Mouse (Mus musculus) MEL (cell line): Measurements from ENCODE around the gene Arhgef2. TPM values are rescaled to one million over a fixed set of nuclear protein-coding genes. Genes with fewer than 3 reads are reported as not detected.

Experiments used
- DNase-seq: peaks from one replicate; pipeline ENCODE4 v3.0.0; 2011; ENCODE audit warnings: low read depth, low spot score
- H3K27ac ChIP-seq: 2 replicates; pipeline ENCODE4 v1.5.1; 2012; ENCODE audit warnings: low read depth, mild to moderate bottlenecking, control low read depth, low read length, moderate library complexity; ENCODE audit not compliant: control insufficient read depth
- H3K27me3 ChIP-seq, 2 experiments: fragments of 150-350 bp in 1 of 2; sonication (generic) in 1 of 2; 2 replicates each; pipeline ENCODE4 v1.6.1; 2012; ENCODE audit warnings: low read length in 2 of 2, mild to moderate bottlenecking in 2 of 2, improper control_type of control experiment in 1 of 2, moderate library complexity in 1 of 2; ENCODE audit not compliant: insufficient read depth in 2 of 2, control insufficient read depth in 1 of 2
- H3K36me3 ChIP-seq, 2 experiments: 2 replicates each; pipeline ENCODE4 v1.6.1; 2012 to 2014; ENCODE audit warnings: low read length in 2 of 2, improper control_type of control experiment in 1 of 2, inconsistent platforms in 1 of 2, mild to moderate bottlenecking in 1 of 2; ENCODE audit not compliant: insufficient read depth in 2 of 2, control insufficient read depth in 1 of 2
- H3K4me1 ChIP-seq, 2 experiments: fragments of 150-350 bp in 1 of 2; sonication (generic) in 1 of 2; 2 replicates each; pipeline ENCODE4 v1.6.1; 2012; ENCODE audit warnings: low read length in 2 of 2, improper control_type of control experiment in 1 of 2, mild to moderate bottlenecking in 1 of 2; ENCODE audit not compliant: insufficient read depth in 2 of 2, control insufficient read depth in 1 of 2
- H3K4me3 ChIP-seq, 2 experiments: fragments of 150-350 bp in 1 of 2; sonication (generic) in 1 of 2; 2 replicates each; pipeline ENCODE4 v1.5.1; 2012; ENCODE audit warnings: low read depth in 2 of 2, low read length in 2 of 2, mild to moderate bottlenecking in 2 of 2, moderate library complexity in 2 of 2, control low read depth in 1 of 2, improper control_type of control experiment in 1 of 2; ENCODE audit not compliant: control insufficient read depth in 1 of 2, insufficient read depth in 1 of 2
- H3K79me2 ChIP-seq: 2 replicates; pipeline ENCODE4 v1.6.1; 2012; ENCODE audit warnings: mild to moderate bottlenecking, low read length, moderate library complexity; ENCODE audit not compliant: control insufficient read depth, poor library complexity, insufficient read depth
- H3K9ac ChIP-seq: 2 replicates; pipeline ENCODE4 v1.6.1; 2012; ENCODE audit warnings: low read depth, mild to moderate bottlenecking, control low read depth, low read length, moderate library complexity; ENCODE audit not compliant: control insufficient read depth, poor library complexity, severe bottlenecking
- H3K9me3 ChIP-seq: fragments of 150-350 bp; sonication (generic); replicated peaks from 2 replicates; pipeline ENCODE4 v1.6.1; 2012; ENCODE audit warnings: mild to moderate bottlenecking, low read length, improper control_type of control experiment, moderate library complexity; ENCODE audit not compliant: insufficient read depth
- BHLHE40 ChIP-seq: IDR thresholded peaks from 2 replicates; pipeline ENCODE4 v1.6.1; 2012; ENCODE audit warnings: low read depth, mild to moderate bottlenecking, inconsistent platforms, low read length, improper control_type of control experiment, borderline replicate concordance
- CHD1 ChIP-seq: IDR thresholded peaks from 2 replicates; pipeline ENCODE4 v1.6.1; 2012; ENCODE audit warnings: low read depth, mild to moderate bottlenecking, inconsistent platforms, low read length, improper control_type of control experiment
- CHD2 ChIP-seq: IDR thresholded peaks from 2 replicates; pipeline ENCODE4 v1.6.1; 2011; ENCODE audit warnings: low read length, improper control_type of control experiment
- CTCF ChIP-seq, 3 experiments: IDR thresholded peaks in 2 of 3; conservative IDR thresholded peaks in 1 of 3; 2 replicates each; pipeline ENCODE4 v1.5.1; 2011 to 2012; ENCODE audit warnings: low read length in 3 of 3, low read depth in 2 of 3, mild to moderate bottlenecking in 2 of 3, improper control_type of control experiment in 1 of 3, inconsistent platforms in 1 of 3, mixed read lengths in 1 of 3, moderate library complexity in 1 of 3; ENCODE audit not compliant: control insufficient read depth in 1 of 3, insufficient read depth in 1 of 3, poor library complexity in 1 of 3, severe bottlenecking in 1 of 3
- E2F4 ChIP-seq: IDR thresholded peaks from 2 replicates; pipeline ENCODE4 v1.6.1; 2011; ENCODE audit warnings: low read depth, low read length, improper control_type of control experiment, borderline replicate concordance
- EP300 ChIP-seq, 2 experiments: IDR thresholded peaks; 2 replicates each; pipeline ENCODE4 v1.6.1; 2011; ENCODE audit warnings: improper control_type of control experiment in 2 of 2, low read length in 2 of 2, low read depth in 1 of 2, mild to moderate bottlenecking in 1 of 2
- ETS1 ChIP-seq: IDR thresholded peaks from 2 replicates; pipeline ENCODE4 v1.6.1; 2012; ENCODE audit warnings: low read depth, mild to moderate bottlenecking, inconsistent platforms, low read length, improper control_type of control experiment, moderate library complexity
- GABPA ChIP-seq: IDR thresholded peaks from 2 replicates; pipeline ENCODE4 v1.6.1; 2012; ENCODE audit warnings: low read depth, mild to moderate bottlenecking, inconsistent platforms, low read length, improper control_type of control experiment, moderate library complexity
- GATA1 ChIP-seq: IDR thresholded peaks from 2 replicates; pipeline ENCODE4 v1.6.1; 2011; ENCODE audit warnings: low read depth, low read length, improper control_type of control experiment
- JUND ChIP-seq: IDR thresholded peaks from 2 replicates; pipeline ENCODE4 v1.6.1; 2011; ENCODE audit warnings: low read depth, mild to moderate bottlenecking, improper control_type of control experiment, low read length
- KAT2A ChIP-seq: conservative IDR thresholded peaks from 2 replicates; pipeline ENCODE4 v1.6.1; 2012; ENCODE audit warnings: low read depth, low read length, improper control_type of control experiment, inconsistent platforms
- MAFK ChIP-seq: IDR thresholded peaks from 2 replicates; pipeline ENCODE4 v1.6.1; 2011; ENCODE audit warnings: low read depth, mild to moderate bottlenecking, low read length, improper control_type of control experiment, borderline replicate concordance
- MAX ChIP-seq: IDR thresholded peaks from 2 replicates; pipeline ENCODE4 v1.6.1; 2011; ENCODE audit warnings: low read length, improper control_type of control experiment
- MAZ ChIP-seq: IDR thresholded peaks from 2 replicates; pipeline ENCODE4 v1.6.1; 2012; ENCODE audit warnings: low read depth, mild to moderate bottlenecking, inconsistent platforms, low read length, improper control_type of control experiment
- MEF2A ChIP-seq: IDR thresholded peaks from 2 replicates; pipeline ENCODE4 v1.6.1; 2014; ENCODE audit warnings: low read depth, mild to moderate bottlenecking, inconsistent platforms, low read length, improper control_type of control experiment; ENCODE audit not compliant: poor library complexity, insufficient replicate concordance, severe bottlenecking; ENCODE audit errors: extremely low read depth
- MXI1 ChIP-seq: IDR thresholded peaks from 2 replicates; pipeline ENCODE4 v1.6.1; 2011; ENCODE audit warnings: mild to moderate bottlenecking, low read depth, low read length, improper control_type of control experiment
- MYB ChIP-seq: IDR thresholded peaks from 2 replicates; pipeline ENCODE4 v1.6.1; 2011; ENCODE audit warnings: mild to moderate bottlenecking, low read depth, low read length, improper control_type of control experiment
- MYC ChIP-seq: IDR thresholded peaks from 2 replicates; pipeline ENCODE4 v1.6.1; 2011; ENCODE audit warnings: low read depth, mild to moderate bottlenecking, low read length, improper control_type of control experiment, moderate library complexity
- NELFE ChIP-seq: IDR thresholded peaks from 2 replicates; pipeline ENCODE4 v1.6.1; 2011; ENCODE audit warnings: low read depth, low read length, improper control_type of control experiment
- NRF1 ChIP-seq: IDR thresholded peaks from 2 replicates; pipeline ENCODE4 v1.6.1; 2014; ENCODE audit warnings: low read depth, mild to moderate bottlenecking, inconsistent platforms, low read length, improper control_type of control experiment, moderate library complexity; ENCODE audit not compliant: poor library complexity, insufficient read depth, severe bottlenecking
- POLR2A ChIP-seq, 2 experiments: IDR thresholded peaks; 2 replicates each; pipeline ENCODE4 v1.6.1; 2011 to 2012; ENCODE audit warnings: low read length in 2 of 2, mild to moderate bottlenecking in 2 of 2, control low read depth in 1 of 2, improper control_type of control experiment in 1 of 2, low read depth in 1 of 2, moderate library complexity in 1 of 2; ENCODE audit not compliant: control insufficient read depth in 1 of 2, insufficient read depth in 1 of 2, poor library complexity in 1 of 2
- POLR2AphosphoS5 ChIP-seq: IDR thresholded peaks from 2 replicates; pipeline ENCODE4 v1.6.1; 2012; ENCODE audit warnings: low read depth, borderline replicate concordance, mild to moderate bottlenecking, inconsistent platforms, low read length, moderate library complexity, mixed read lengths
- RAD21 ChIP-seq: IDR thresholded peaks from 2 replicates; pipeline ENCODE4 v1.6.1; 2011; ENCODE audit warnings: mild to moderate bottlenecking, low read depth, low read length, improper control_type of control experiment
- RCOR1 ChIP-seq: IDR thresholded peaks from 2 replicates; pipeline ENCODE4 v1.6.1; 2012; ENCODE audit warnings: low read depth, mild to moderate bottlenecking, inconsistent platforms, low read length, improper control_type of control experiment
- SIN3A ChIP-seq: IDR thresholded peaks from 2 replicates; pipeline ENCODE4 v1.6.1; 2012; ENCODE audit warnings: low read length, improper control_type of control experiment, inconsistent platforms
- SMC3 ChIP-seq: IDR thresholded peaks from 2 replicates; pipeline ENCODE4 v1.6.1; 2011; ENCODE audit warnings: low read depth, low read length, improper control_type of control experiment
- TAL1 ChIP-seq: IDR thresholded peaks from 2 replicates; pipeline ENCODE4 v1.6.1; 2012; ENCODE audit warnings: mild to moderate bottlenecking, inconsistent platforms, low read length, moderate library complexity, mixed read lengths
- TBP ChIP-seq: IDR thresholded peaks from 2 replicates; pipeline ENCODE4 v1.8.0; 2011; ENCODE audit warnings: low read depth, low read length, improper control_type of control experiment
- TCF12 ChIP-seq: IDR thresholded peaks from 2 replicates; pipeline ENCODE4 v1.6.1; 2014; ENCODE audit warnings: low read depth, mild to moderate bottlenecking, inconsistent platforms, low read length, improper control_type of control experiment, moderate library complexity
- UBTF ChIP-seq: IDR thresholded peaks from 2 replicates; pipeline ENCODE4 v1.6.1; 2012; ENCODE audit warnings: low read depth, mild to moderate bottlenecking, inconsistent platforms, low read length, improper control_type of control experiment, moderate library complexity, borderline replicate concordance; ENCODE audit not compliant: insufficient read depth
- USF2 ChIP-seq, 2 experiments: IDR thresholded peaks; 2 replicates each; pipeline ENCODE4 v1.6.1; 2011 to 2012; ENCODE audit warnings: improper control_type of control experiment in 2 of 2, low read length in 2 of 2, borderline replicate concordance in 1 of 2, inconsistent platforms in 1 of 2, low read depth in 1 of 2, mild to moderate bottlenecking in 1 of 2; ENCODE audit not compliant: insufficient read depth in 1 of 2
- ZC3H11A ChIP-seq: IDR thresholded peaks from 2 replicates; pipeline ENCODE4 v1.6.1; 2012; ENCODE audit warnings: low read depth, mild to moderate bottlenecking, inconsistent platforms, low read length, improper control_type of control experiment
- ZKSCAN1 ChIP-seq: IDR thresholded peaks from 2 replicates; pipeline ENCODE4 v1.6.1; 2012; ENCODE audit warnings: low read depth, mild to moderate bottlenecking, inconsistent platforms, low read length, improper control_type of control experiment, moderate library complexity
- ZNF384 ChIP-seq: IDR thresholded peaks from 2 replicates; pipeline ENCODE4 v1.6.1; 2012; ENCODE audit warnings: low read depth, mild to moderate bottlenecking, inconsistent platforms, low read length, improper control_type of control experiment
- polyA plus RNA-seq, 2 experiments: library from polyadenylated mRNA; stranded (reverse) in 1 of 2; unstranded in 1 of 2; fragments of >175 nt in 1 of 2; fragments of >200 nt in 1 of 2; gene quantifications; 2 replicates each; pipeline versions ENCODE4 v1.2.1 to v1.2.4; 2012; ENCODE audit warnings: low replicate concordance in 2 of 2, low read depth in 1 of 2; ENCODE audit not compliant: insufficient read length in 2 of 2, insufficient read depth in 1 of 2, missing spikeins in 1 of 2
- total RNA-seq: library from RNA; depleted of rRNA; stranded (reverse); fragments of 300-350 nt; gene quantifications from 2 replicates; pipeline ENCODE4 v1.2.3, GENCODE M21; 2012

Arhgef2 gene
- total and polyA plus RNA-seq, 3 experiments: 113 to 183 TPM; not detected in 1

DNA sequence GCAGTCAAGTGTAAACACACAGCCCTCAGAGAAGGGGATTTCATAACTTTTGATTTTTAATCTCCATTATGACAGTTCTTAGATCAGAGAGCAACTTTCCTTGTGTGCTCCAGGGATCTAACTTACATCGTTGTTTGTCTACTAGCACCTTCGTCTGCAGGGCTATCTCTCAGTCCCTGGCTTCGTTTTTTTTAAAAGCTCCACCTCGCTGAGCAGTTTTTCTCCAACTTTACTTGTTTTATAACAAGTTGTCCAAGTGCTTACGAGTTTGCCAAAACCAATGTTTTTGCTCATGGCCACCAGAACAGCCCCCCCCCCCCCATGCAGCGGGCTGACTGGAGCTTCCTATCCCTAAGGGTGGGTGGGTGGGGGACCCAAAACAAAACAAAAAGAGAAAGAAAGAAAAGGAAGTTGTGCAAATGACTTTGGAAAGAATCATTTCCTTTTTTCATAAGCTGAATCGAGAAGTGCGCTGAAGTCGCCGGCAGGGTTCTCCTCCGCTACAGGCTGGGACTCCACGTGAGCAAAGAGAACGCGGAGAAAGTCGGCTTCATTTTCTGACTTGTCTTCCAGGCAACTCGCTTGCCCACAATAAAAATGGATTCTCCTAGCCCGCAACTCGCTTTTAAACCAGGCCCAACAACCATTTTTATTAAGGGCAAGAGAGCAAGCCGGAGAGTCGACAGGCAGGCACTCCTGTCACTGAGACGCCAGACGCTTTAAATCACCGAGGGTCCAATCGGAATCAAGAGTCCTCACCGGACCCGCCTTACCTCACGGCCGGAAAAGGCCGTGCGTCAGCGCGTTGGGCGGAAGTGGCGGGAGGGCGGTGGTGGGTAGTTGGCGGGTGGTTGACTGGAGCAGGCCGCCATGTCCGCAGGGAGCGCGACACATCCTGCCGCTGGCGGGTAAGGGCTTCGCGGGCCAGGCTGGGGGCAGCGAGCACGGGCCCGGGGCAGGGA lies 79.5 kb downstream of the Arhgef2 start, which contains the start of gene Khdc4:
Gene Khdc4, plus strand, starts transcription at position 824 of the 962 bp plus-strand sequence.
- DNase-seq: peak; percentile 100
- Histone ChIP-seq H3K4me1 (peaks cover 8 to 13% of the 10 kb centered on the region in 2 experiments), H3K36me3 (peaks cover 28 to 31% of the 10 kb centered on the region in 2 experiments), H3K79me2 (peaks cover 33% of the 10 kb centered on the region), H3K4me3 (peak within 1 kb of the TSS; percentile 78 to 97), H3K9ac (peak within 1 kb of the TSS; percentile 88), H3K27me3 (no peaks in the 10 kb centered on the region), H3K9me3 (no peaks in the 10 kb centered on the region), H3K27ac (peak within 1 kb of the TSS; percentile 97)
- peak; percentile 90 for TF ChIP-seq MAX
- 0 out of 2 replicates have a peak, but pooled peaks have one; percentile 25 for TF ChIP-seq POLR2AphosphoS5
- 0 out of 6 replicates have a peak, but pooled peaks of 1 of the 3 experiments have one; percentile 13 for TF ChIP-seq CTCF (IDR thresholded peaks at IDR 0.05 in 2 of 3, conservative IDR thresholded peaks at IDR 0.05 in 1 of 3; ENCODE audit: control insufficient read depth in 1 of 3, insufficient read depth in 1 of 3, low read depth in 2 of 3, low read length in 3 of 3, poor library complexity in 1 of 3, severe bottlenecking in 1 of 3)
- no peak for TF ChIP-seq MEF2A
- no peak for TF ChIP-seq JUND
- no peak for TF ChIP-seq TAL1
- no peak for TF ChIP-seq ZC3H11A
- no peak for TF ChIP-seq RAD21
- TF ChIP-seq RCOR1: peak; percentile 92
- peak; percentile 95 for TF ChIP-seq TBP
- no peak for TF ChIP-seq USF2 (IDR thresholded peaks at IDR 0.05; ENCODE audit: borderline replicate concordance in 1 of 2, insufficient read depth in 1 of 2, low read depth in 1 of 2, low read length in 2 of 2)
- TF ChIP-seq CHD2: no peak
- TF ChIP-seq ZKSCAN1: no peak
- no peak for TF ChIP-seq MAFK
- TF ChIP-seq SIN3A: peak; percentile 96
- TF ChIP-seq E2F4: no peak
- no peak; the same call in 1 of the 2 replicates for TF ChIP-seq MYB
- peak; percentile 99 for TF ChIP-seq MXI1
- TF ChIP-seq SMC3: no peak
- peak; percentile 66 for TF ChIP-seq TCF12
- peak; percentile 48 for TF ChIP-seq ETS1
- 0 out of 2 replicates have a peak, but pooled peaks have one; percentile 29 for TF ChIP-seq UBTF
- peak; percentile 93 to 97 for TF ChIP-seq POLR2A (IDR thresholded peaks at IDR 0.05; ENCODE audit: control insufficient read depth in 1 of 2, insufficient read depth in 1 of 2, low read depth in 1 of 2, low read length in 2 of 2, poor library complexity in 1 of 2)
- TF ChIP-seq GABPA: no peak
- TF ChIP-seq BHLHE40: peak; percentile 57; the same call in 1 of the 2 replicates
- no peak; the same call in 1 of the 2 replicates for TF ChIP-seq MAZ
- peak; percentile 95 for TF ChIP-seq NELFE
- no peak for TF ChIP-seq EP300 (IDR thresholded peaks at IDR 0.05; ENCODE audit: low read depth in 1 of 2, low read length in 2 of 2)
- TF ChIP-seq MYC: peak; percentile 95
- TF ChIP-seq KAT2A: peak; percentile 90
- TF ChIP-seq ZNF384: peak; percentile 56; the same call in 1 of the 2 replicates
- peak; percentile 58 for TF ChIP-seq NRF1
- peak; percentile 4; the same call in 1 of the 2 replicates for TF ChIP-seq GATA1
- TF ChIP-seq CHD1: no peak
